ENCODE assay signal across 13 mouse cellular contexts in genomic region chr5:30107611-30108041, GRCm38 (mm10). TPM values are rescaled to one million over a fixed set of nuclear protein-coding genes. Genes with fewer than 3 reads are reported as not detected.
DNase-seq lines count a peak whose midpoint lies in the region; ATAC-seq and TF ChIP-seq lines count a peak whose summit lies in the region.
"Had no signal": no experiment of that assay in that cellular context is flagged by ENCODE, and none has a peak within 500 bp of the region (broad histone marks: within the 10 kb centered on the region; RNA-seq: fewer than 3 reads in every experiment).

No protein-coding gene starts in this region.

- 20% methylated on average over 5 of the region's 5 CpGs for WGBS in intestine, embryonic 14.5 days
- 35% methylated on average over 5 of the region's 5 CpGs for WGBS in intestine, postnatal 0 days
- WGBS in embryonic facial prominence, embryonic 10.5 days, result 4% methylated on average over 5 of the region's 5 CpGs
- 5% methylated on average over 5 of the region's 5 CpGs for WGBS in hindbrain, embryonic 14.5 days
- WGBS in kidney, adult 2 months, result 37% methylated on average over 5 of the region's 5 CpGs

- no peaks in the 10 kb centered on the region for H3K36me3 ChIP-seq in intestine, embryonic 14.5 days (ENCODE audit: control insufficient read depth, insufficient read depth, low read length)
- H3K36me3 ChIP-seq in intestine, postnatal 0 days (ENCODE audit: control insufficient read depth, insufficient read depth), result no peaks in the 10 kb centered on the region
- H3K36me3 ChIP-seq in embryonic facial prominence, embryonic 10.5 days (replicated peaks), result no peaks in the 10 kb centered on the region
- H3K36me3 ChIP-seq in hindbrain, embryonic 14.5 days (replicated peaks; ENCODE audit: control insufficient read depth, insufficient read depth), result no peaks in the 10 kb centered on the region
- no peaks in the 10 kb centered on the region for H3K36me3 ChIP-seq in kidney, adult 2 months (ENCODE audit: control insufficient read depth, insufficient read depth, low read length)

- H3K27ac ChIP-seq in intestine, embryonic 14.5 days (ENCODE audit: low read depth), result no peak overlapping the region
- H3K27ac ChIP-seq in intestine, postnatal 0 days (ENCODE audit: low read depth, low read length), result no peak overlapping the region
- peak overlapping the region; percentile 69 for H3K27ac ChIP-seq in embryonic facial prominence, embryonic 10.5 days (replicated peaks)
- peak overlapping the region; percentile 84 for H3K27ac ChIP-seq in hindbrain, embryonic 14.5 days
- no peak overlapping the region for H3K27ac ChIP-seq in kidney, adult 2 months (ENCODE audit: insufficient read depth, low read depth, low read length)

- TF ChIP-seq CTCF in intestine, postnatal 0 days (IDR thresholded peaks at IDR 0.05; ENCODE audit: low read depth), result no peak
- TF ChIP-seq CTCF in kidney, adult 2 months (conservative IDR thresholded peaks at IDR 0.05; ENCODE audit: insufficient read depth, insufficient read length, low read depth, low read length), result no peak

- H3K9me3 ChIP-seq in intestine, embryonic 14.5 days (ENCODE audit: control insufficient read depth, low read length), result no peaks in the 10 kb centered on the region
- no peaks in the 10 kb centered on the region for H3K9me3 ChIP-seq in intestine, postnatal 0 days (ENCODE audit: control insufficient read depth)
- H3K9me3 ChIP-seq in embryonic facial prominence, embryonic 10.5 days, result no peaks in the 10 kb centered on the region
- no peaks in the 10 kb centered on the region for H3K9me3 ChIP-seq in hindbrain, embryonic 14.5 days (ENCODE audit: control insufficient read depth, low read length)

- H3K4me2 ChIP-seq in intestine, embryonic 14.5 days (ENCODE audit: low read length), result no peak overlapping the region
- H3K4me2 ChIP-seq in intestine, postnatal 0 days (replicated peaks; ENCODE audit: low read depth), result no peak overlapping the region
- H3K4me2 ChIP-seq in hindbrain, embryonic 14.5 days (replicated peaks), result peak overlapping the region; percentile 97

- H3K9ac ChIP-seq in intestine, embryonic 14.5 days (ENCODE audit: low read length), result no peak overlapping the region
- no peak overlapping the region for H3K9ac ChIP-seq in intestine, postnatal 0 days (ENCODE audit: low read depth, low read length)
- peak overlapping the region; percentile 84 for H3K9ac ChIP-seq in hindbrain, embryonic 14.5 days

- H3K27me3 ChIP-seq in intestine, embryonic 14.5 days (replicated peaks; ENCODE audit: control insufficient read depth, insufficient read depth, low read length), result peaks cover 52% of the 10 kb centered on the region
- H3K27me3 ChIP-seq in intestine, postnatal 0 days (replicated peaks; ENCODE audit: control insufficient read depth, insufficient read depth, low read length), result peaks cover 39% of the 10 kb centered on the region
- H3K27me3 ChIP-seq in embryonic facial prominence, embryonic 10.5 days (replicated peaks; ENCODE audit: low read depth, poor library complexity, severe bottlenecking), result peaks cover 99% of the 10 kb centered on the region
- H3K27me3 ChIP-seq in hindbrain, embryonic 14.5 days (ENCODE audit: control insufficient read depth, insufficient read depth, low read length), result 0 out of 2 replicates have a peak, but pooled peaks cover 3% of the 10 kb centered on the region
- H3K27me3 ChIP-seq in kidney, adult 2 months (replicated peaks; ENCODE audit: control insufficient read depth, insufficient read depth, low read length), result 0 out of 2 replicates have a peak, but pooled peaks cover 1% of the 10 kb centered on the region

- no peak for TF ChIP-seq POLR2A in kidney, adult 2 months (IDR thresholded peaks at IDR 0.05; ENCODE audit: low read depth, low read length)

- H3K4me3 ChIP-seq in intestine, embryonic 14.5 days (ENCODE audit: low read depth, low read length), result no peak overlapping the region
- no peak overlapping the region for H3K4me3 ChIP-seq in intestine, postnatal 0 days (ENCODE audit: low read depth, low read length)
- peak overlapping the region; percentile 67 for H3K4me3 ChIP-seq in embryonic facial prominence, embryonic 10.5 days
- peak overlapping the region; percentile 70 for H3K4me3 ChIP-seq in hindbrain, embryonic 14.5 days (replicated peaks; ENCODE audit: low read length)
- no peak overlapping the region for H3K4me3 ChIP-seq in kidney, adult 2 months (ENCODE audit: insufficient read depth, low read depth, low read length)

- DNase-seq in intestine, embryonic 14.5 days (ENCODE audit: low spot score), result peak; percentile 52
- DNase-seq in embryonic facial prominence, embryonic 10.5 days (ENCODE audit: low spot score), result no peak
- peak; percentile 56 for DNase-seq in hindbrain, embryonic 14.5 days (ENCODE audit: low spot score)
- peak; percentile 51 for DNase-seq in neural tube, embryonic 10.5 days (ENCODE audit: extremely low spot score, low spot score)
- no peak for DNase-seq in lung, adult 18-20 months
- no peak for DNase-seq in urinary bladder, postnatal 36 days (ENCODE audit: low spot score in 2 of 2)
- DNase-seq in kidney, adult 2 months, result no peak
- DNase-seq: B cell, adult 2 months; kidney, adult 9 months had no signal

- H3K4me1 ChIP-seq in intestine, embryonic 14.5 days (replicated peaks; ENCODE audit: control insufficient read depth, insufficient read depth, low read length), result peaks cover 29% of the 10 kb centered on the region
- peaks cover 3% of the 10 kb centered on the region; the same call in 1 of the 2 replicates for H3K4me1 ChIP-seq in intestine, postnatal 0 days (replicated peaks; ENCODE audit: control insufficient read depth, insufficient read depth, low read length)
- H3K4me1 ChIP-seq in embryonic facial prominence, embryonic 10.5 days, result peaks cover 63% of the 10 kb centered on the region
- peaks cover 45% of the 10 kb centered on the region for H3K4me1 ChIP-seq in hindbrain, embryonic 14.5 days (replicated peaks; ENCODE audit: control insufficient read depth, insufficient read depth, low read length)
- H3K4me1 ChIP-seq in kidney, adult 2 months (ENCODE audit: control insufficient read depth, insufficient read depth, low read length), result no peaks in the 10 kb centered on the region

- ATAC-seq in intestine, embryonic 14.5 days (replicated peaks; ENCODE audit: low FRiP score, low TSS enrichment, low read depth), result no peak
- ATAC-seq in intestine, postnatal 0 days, result no peak
- peak; percentile 25; the same call in 1 of the 2 replicates for ATAC-seq in hindbrain, embryonic 14.5 days (ENCODE audit: low FRiP score)
- ATAC-seq: lung, postnatal 0 days; Patski had no signal

RNA-seq across cellular contexts. Expression of gene 3110082J24Rik, which starts 1.7 kb away (rescaled TPM):
- polyA plus RNA-seq in intestine, embryonic 14.5 days (2014; fragmentation: Nextera tagmentation; extraction: Ambion mirVana), result not detected in 2 replicates
- not detected in 2 replicates for polyA plus RNA-seq in intestine, postnatal 0 days (2015; fragmentation: Nextera tagmentation; extraction: Ambion mirVana)
- 0.54 and 0.65 TPM in 2 replicates for polyA plus RNA-seq in embryonic facial prominence, embryonic 10.5 days (2016; fragmentation: Nextera tagmentation; extraction: Ambion mirVana)
- polyA plus RNA-seq in hindbrain, embryonic 14.5 days (2014; fragmentation: Nextera tagmentation; extraction: Ambion mirVana), result 3.3 and 5.2 TPM in 2 replicates
- not detected in 2 replicates for polyA plus RNA-seq in kidney, adult 2 months (2012; rRNA removed)
- polyA plus RNA-seq: heart, embryonic 16.5 days; lung, postnatal 0 days; Patski had no signal

RNA-seq across cellular contexts. Expression of gene Garem2, which starts 2.7 kb away (rescaled TPM):
- polyA plus RNA-seq in intestine, embryonic 14.5 days (2014; fragmentation: Nextera tagmentation; extraction: Ambion mirVana), result 0.60 and 0.79 TPM in 2 replicates
- polyA plus RNA-seq in intestine, postnatal 0 days (2015; fragmentation: Nextera tagmentation; extraction: Ambion mirVana), result 0.20 TPM in 2 replicates
- 1.7 and 2.1 TPM in 2 replicates for polyA plus RNA-seq in embryonic facial prominence, embryonic 10.5 days (2016; fragmentation: Nextera tagmentation; extraction: Ambion mirVana)
- polyA plus RNA-seq in hindbrain, embryonic 14.5 days (2014; fragmentation: Nextera tagmentation; extraction: Ambion mirVana), result 13.4 TPM in 2 replicates
- polyA plus RNA-seq in kidney, adult 2 months (2012; rRNA removed), result 0.05 TPM in 1 of 2 replicates, not detected in the other

RNA-seq across cellular contexts. Expression of gene Tyms, which starts 34.2 kb away (rescaled TPM):
- polyA plus RNA-seq in intestine, embryonic 14.5 days (2014; fragmentation: Nextera tagmentation; extraction: Ambion mirVana), result 286 and 317 TPM in 2 replicates
- polyA plus RNA-seq in intestine, postnatal 0 days (2015; fragmentation: Nextera tagmentation; extraction: Ambion mirVana), result 78.7 and 80.9 TPM in 2 replicates
- polyA plus RNA-seq in embryonic facial prominence, embryonic 10.5 days (2016; fragmentation: Nextera tagmentation; extraction: Ambion mirVana), result 379 and 382 TPM in 2 replicates
- 45.1 and 46.9 TPM in 2 replicates for polyA plus RNA-seq in hindbrain, embryonic 14.5 days (2014; fragmentation: Nextera tagmentation; extraction: Ambion mirVana)
- polyA plus RNA-seq in kidney, adult 2 months (2012; rRNA removed), result 25.0 and 35.1 TPM in 2 replicates

RNA-seq across cellular contexts. Expression of gene Hadha, which starts 47.3 kb away (rescaled TPM):
- polyA plus RNA-seq in intestine, embryonic 14.5 days (2014; fragmentation: Nextera tagmentation; extraction: Ambion mirVana), result 125 and 133 TPM in 2 replicates
- 301 and 307 TPM in 2 replicates for polyA plus RNA-seq in intestine, postnatal 0 days (2015; fragmentation: Nextera tagmentation; extraction: Ambion mirVana)
- 102 and 114 TPM in 2 replicates for polyA plus RNA-seq in embryonic facial prominence, embryonic 10.5 days (2016; fragmentation: Nextera tagmentation; extraction: Ambion mirVana)
- polyA plus RNA-seq in hindbrain, embryonic 14.5 days (2014; fragmentation: Nextera tagmentation; extraction: Ambion mirVana), result 57.5 and 62.2 TPM in 2 replicates
- polyA plus RNA-seq in kidney, adult 2 months (2012; rRNA removed), result 116 and 122 TPM in 2 replicates

RNA-seq across cellular contexts. Expression of gene Hadhb, which starts 47.4 kb away (rescaled TPM):
- 166 and 169 TPM in 2 replicates for polyA plus RNA-seq in intestine, embryonic 14.5 days (2014; fragmentation: Nextera tagmentation; extraction: Ambion mirVana)
- polyA plus RNA-seq in intestine, postnatal 0 days (2015; fragmentation: Nextera tagmentation; extraction: Ambion mirVana), result 392 and 420 TPM in 2 replicates
- polyA plus RNA-seq in embryonic facial prominence, embryonic 10.5 days (2016; fragmentation: Nextera tagmentation; extraction: Ambion mirVana), result 107 and 109 TPM in 2 replicates
- polyA plus RNA-seq in hindbrain, embryonic 14.5 days (2014; fragmentation: Nextera tagmentation; extraction: Ambion mirVana), result 62.3 and 63.8 TPM in 2 replicates
- 253 and 280 TPM in 2 replicates for polyA plus RNA-seq in kidney, adult 2 months (2012; rRNA removed)

Comparison
In these comparisons a context has a peak if more than half of its experiments do, and no peak if none do; other contexts are left out.
1. DNase-seq: peak in intestine, embryonic 14.5 days (single experiment), hindbrain, embryonic 14.5 days (single experiment) and neural tube, embryonic 10.5 days (single experiment); none in embryonic facial prominence, embryonic 10.5 days (single experiment), lung, adult 18-20 months (0 of 2), urinary bladder, postnatal 36 days (0 of 2) and kidney, adult 2 months (single experiment).
2. H3K27ac ChIP-seq: peak in embryonic facial prominence, embryonic 10.5 days (single experiment) and hindbrain, embryonic 14.5 days (single experiment); none in intestine, embryonic 14.5 days (single experiment), intestine, postnatal 0 days (single experiment) and kidney, adult 2 months (single experiment).
3. H3K4me3 ChIP-seq: peak in embryonic facial prominence, embryonic 10.5 days (single experiment) and hindbrain, embryonic 14.5 days (single experiment); none in intestine, embryonic 14.5 days (single experiment), intestine, postnatal 0 days (single experiment) and kidney, adult 2 months (single experiment).